Mouse (Mus musculus) kidney, postnatal 36 days (tissue): ENCODE results near the gene Rab11fip4.

Experiments
- DNase-seq, 2 experiments: peaks; one replicate each; pipeline ENCODE4 v3.0.0; 2021 to 2022; ENCODE audit warnings: mixed read lengths in 2 of 2

The Rab11fip4 gene

DNA sequence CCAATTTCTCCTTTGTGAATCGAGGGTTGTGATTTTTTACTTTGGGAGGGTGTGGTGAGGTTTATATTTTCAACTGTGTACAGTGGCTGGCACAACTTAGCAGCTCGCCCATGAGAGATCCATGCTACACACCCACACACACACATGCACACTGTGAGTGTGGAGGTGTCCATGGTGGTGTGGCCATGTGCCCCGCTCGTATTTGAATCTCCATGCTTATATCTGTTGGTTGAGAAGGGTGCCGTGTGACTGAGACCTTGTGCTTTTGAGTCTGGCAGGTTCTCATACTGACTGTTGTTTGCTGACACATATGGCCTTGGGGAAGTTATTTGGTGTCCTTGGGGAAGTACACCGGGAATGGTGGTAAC is 123.7 kb downstream of the Rab11fip4 start:
- DNase-seq = no peak

DNA sequence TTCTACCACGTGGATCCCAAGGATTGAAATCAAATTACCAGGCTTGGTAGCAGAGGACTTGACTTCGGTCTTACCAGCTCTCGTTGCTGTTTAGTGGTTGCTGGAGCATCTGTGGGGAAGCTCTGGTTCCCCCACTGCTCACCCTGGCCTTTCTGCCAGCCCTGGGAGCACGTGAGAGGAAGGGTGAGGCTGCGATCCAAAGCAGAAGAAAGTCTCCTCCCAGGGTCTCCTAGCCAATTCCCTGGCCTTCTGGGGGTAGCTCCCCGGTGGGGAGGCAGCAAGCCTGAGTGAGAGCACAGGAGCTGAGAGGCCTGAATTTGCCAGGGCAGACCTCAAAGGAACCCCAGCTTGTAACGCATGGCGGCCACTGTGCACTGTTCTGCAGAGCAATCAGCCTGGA is 124.3 kb downstream of the Rab11fip4 start:
- DNase-seq = peak in 1 of 2 experiments; percentile 48

DNA sequence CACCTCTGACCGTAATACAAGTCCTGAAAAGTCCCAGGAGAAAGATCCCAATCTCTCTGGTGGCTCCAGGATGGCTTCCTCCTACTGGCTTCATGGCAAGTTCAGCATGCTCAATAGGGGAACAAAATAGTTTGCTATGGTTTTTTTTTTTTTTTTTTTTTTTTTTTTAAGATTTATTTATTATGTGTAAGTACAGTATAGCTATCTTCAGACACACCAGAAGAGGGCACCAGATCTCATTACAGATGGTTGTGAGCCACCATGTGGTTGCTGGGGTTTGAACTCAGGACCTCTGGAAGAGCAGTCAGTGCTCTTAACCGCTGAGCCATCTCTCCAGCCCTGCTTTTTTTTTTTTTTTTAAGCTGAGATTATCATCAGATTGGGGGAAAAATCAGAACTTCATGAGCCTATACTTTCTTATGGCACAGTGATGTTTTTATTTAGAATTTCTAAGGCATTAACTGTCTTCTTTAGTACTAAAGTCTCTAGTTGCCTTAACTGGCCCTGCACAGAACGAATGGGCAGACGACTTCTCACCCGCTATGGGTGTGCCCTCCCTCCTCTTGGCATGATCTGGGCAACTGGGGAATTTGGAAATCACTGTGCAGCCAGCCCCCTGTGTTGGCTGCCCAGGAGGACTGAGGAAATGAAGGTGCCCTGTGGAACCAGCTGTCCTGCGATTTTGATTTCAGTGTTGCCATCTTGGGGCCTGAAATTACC is 124.9 kb downstream of the Rab11fip4 start:
- no peak for DNase-seq

DNA sequence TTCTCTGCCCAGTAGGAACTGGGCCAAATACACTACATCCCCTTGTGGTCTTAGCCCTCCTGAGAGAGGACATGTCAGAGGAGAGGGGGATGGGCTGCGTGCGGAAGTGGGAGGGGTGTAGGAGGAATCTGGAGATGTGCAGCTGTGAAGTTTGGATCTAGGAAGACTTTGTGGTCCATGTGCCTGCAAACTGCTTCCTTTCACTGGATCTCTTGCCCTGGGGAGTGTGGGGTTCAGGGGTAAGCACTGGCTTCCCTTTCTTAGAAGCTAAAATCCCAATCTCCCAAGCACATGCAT is 125.4 kb downstream of the Rab11fip4 start:
- DNase-seq = no peak

DNA sequence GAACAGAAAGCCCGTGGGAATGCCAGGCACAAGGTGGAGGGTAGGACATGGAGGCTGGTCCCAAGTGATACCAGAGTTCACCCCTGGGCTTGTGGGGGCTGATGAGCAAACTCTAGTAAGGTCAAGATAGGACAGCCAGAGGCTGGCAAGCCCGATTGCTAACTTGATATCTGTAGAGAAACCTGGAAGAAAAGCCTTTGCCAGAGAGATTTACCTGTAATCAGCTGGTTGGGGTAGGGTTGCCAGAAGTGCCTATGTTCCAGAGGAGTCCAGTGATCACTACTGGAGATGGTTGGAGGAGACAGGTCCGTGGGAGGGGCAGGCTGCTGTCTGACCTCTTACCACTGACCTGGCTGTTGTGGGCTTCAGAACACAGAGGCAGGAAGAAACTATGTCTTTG is 126.3 kb downstream of the Rab11fip4 start:
- no peak for DNase-seq

DNA sequence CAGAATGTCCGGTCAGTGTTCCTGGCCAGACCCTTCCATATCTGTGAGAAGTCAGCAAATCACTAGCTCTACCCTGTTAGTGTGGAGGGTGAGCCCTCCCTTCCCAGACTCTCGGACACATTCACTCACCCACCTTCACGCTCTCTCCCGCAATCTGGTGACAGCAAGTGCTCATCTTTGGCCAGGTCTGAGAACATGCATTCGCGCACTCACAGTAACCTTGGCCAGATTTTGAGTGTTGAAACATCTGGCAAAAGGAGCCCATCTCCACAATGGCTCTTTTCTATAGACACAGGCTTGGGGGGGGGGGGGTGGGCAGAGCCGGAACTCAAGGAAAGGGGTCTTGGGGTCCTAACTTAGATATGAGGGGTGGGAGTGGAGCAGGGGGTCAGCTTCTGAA is 126.8 kb downstream of the Rab11fip4 start:
- DNase-seq = no peak

DNA sequence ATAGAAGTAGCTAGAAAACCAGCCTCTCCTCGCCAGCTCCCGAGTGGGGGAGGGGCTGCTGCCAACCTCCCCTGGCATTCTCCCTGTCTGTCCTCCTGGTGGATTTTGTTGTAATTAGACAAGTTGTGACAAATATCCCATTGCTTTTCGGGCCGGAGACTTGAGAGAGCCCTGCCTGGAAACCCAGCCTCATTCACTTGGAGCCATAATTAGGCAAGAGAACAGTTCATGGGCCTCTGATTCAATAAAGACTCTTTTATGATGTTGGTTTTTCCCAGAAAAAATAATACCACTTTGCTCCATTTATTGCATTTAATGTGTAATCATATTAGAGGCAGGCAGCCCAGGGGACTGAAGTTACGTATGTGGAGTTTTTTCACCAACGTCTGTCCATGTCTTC is 127.2 kb downstream of the Rab11fip4 start:
- DNase-seq = no peak

DNA sequence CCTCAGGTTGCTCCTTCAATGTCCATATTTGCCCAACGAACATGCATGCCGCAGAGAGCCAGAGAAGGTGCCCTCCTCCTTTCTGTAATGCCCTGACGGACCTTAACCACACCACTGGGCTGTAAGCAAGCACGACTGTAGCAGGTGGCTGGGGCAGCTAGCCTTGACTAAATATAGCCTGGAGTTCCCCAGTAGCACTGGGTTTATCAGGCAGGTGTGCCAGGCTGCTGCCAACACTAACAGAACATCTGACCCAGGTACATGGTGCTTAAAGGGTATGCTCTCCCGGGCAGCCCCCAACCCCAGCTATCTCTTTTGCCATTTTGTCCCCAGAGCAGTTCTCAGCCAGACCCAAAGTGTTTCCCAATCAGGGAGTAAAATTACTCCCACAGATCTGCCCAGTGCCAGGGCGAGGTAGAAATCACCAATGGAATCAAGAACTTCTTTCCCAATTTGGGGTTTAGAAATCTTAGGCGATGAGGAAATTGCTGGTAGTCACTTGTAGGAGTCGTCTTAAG is 127.9 kb downstream of the Rab11fip4 start:
- DNase-seq = no peak

DNA sequence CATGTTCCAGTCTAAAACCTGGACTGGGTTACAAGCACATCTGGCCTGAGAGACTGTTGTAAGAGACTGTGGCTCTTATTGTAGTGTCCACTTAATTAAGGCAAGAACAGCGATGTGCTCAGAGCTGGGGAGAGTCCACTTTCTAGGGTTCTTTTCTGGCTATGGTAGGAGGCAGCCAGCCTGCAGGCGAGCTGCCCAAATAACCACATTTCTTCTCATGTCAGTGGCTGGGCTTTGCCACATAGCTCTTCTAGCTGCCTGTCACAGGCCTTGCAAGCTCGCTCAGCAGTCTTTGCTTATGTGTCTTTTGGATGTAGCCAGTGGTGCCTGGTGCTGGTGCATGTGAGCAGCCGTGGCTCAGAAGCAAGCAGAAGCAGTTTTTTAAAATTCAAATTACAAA is 129.7 kb downstream of the Rab11fip4 start:
- no peak for DNase-seq

DNA sequence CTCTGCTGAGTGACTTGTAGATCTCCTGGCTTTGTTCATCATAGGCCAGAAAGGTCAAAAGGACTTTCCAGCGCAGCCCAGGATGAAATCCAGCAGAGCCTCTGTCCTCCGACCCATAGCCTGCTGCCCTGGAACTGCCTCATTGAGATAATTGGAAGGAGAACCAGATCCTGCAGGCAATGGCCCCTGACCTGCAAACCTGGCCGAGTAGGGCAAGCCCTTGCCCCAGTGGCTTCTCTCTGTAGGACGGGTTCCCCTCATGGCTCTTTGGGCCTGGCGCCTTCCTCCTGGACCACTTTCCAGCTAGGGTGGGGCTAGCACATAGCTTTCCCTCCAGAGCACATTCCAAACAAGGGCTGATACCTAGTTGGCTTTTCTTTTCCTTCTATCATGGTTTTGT is 131.8 kb downstream of the Rab11fip4 start:
- DNase-seq = no peak

DNA sequence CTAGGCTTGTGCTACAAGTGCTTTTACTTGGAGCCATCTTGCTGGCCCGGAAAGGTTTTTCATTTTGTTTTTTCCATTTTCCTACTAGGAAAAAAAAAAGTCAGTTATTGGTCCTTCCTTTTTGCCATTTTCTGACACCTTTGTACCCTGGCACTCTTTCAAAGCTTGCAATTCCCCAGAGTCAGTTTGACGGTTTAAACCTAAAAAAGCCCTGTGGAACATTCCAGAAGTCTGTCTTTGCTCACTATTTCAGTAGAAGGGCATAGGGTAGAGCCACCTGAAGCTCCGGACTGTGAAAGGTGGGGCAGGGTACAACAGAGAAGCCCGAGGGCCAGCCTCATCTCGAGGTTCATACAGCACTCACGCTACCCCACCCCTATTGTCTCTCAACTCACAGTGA is 134.0 kb downstream of the Rab11fip4 start:
- peak; percentile 52 to 70 for DNase-seq

DNA sequence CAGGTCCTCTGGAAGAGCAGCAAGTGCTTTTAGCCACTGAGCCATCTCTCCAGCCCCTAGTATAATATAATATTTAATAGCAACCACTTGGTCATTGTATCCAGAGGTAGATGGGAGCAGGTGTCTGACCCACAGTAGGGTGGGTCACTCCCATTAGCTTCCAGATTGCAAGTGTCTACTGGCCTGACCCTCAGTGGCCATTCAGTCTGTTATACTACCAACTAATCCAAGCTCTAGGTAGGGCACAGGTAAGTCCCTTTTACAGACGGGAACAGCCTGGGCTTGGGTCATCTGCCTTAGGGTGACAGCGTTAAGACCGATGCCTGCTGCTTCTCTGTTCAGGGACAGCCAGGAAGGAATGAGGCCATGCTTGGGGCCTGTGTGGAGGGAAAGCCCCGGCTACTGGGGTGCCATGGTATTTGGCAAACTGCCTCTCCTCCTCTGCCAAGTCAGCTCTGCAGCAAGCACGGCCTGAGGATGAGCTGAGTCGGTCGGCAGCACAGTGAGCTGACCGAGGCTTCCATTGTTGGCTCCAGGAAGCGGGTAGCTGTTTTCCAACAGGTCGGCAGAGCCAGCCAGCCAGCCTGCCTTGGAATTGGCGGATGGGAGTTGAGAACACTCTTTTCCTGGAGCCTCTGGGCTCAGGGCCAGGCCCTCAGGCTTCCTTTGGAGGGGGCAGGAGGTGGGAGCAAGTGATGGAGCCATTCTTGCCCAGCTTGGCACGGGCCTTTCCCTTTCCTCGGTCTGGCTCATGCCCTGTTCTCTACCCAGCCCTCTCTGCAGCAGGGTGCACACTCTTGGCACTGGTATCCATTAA is 138.4 kb downstream of the Rab11fip4 start:
- peak; percentile 83 to 86 for DNase-seq

DNA sequence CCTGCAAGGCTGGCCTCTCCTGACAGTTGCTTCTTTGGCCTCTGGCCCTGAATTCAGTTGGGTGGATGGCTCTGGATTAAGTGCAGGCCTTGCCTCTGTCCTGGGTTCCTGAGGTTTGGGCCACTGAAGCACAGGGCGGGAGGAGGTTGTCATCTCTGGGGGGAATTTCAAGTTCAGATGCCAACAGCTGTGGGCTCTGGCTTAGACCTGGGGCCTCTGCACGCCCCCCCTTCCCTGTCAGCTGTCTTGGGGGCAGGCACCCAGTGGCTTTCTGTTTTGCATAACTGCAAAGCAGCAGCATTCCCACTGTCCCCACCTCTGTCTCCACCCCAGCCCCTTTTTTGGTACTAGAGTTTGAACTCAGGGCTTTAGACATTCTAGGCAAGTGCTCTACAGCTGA is 139.4 kb downstream of the Rab11fip4 start:
- DNase-seq = no peak

DNA sequence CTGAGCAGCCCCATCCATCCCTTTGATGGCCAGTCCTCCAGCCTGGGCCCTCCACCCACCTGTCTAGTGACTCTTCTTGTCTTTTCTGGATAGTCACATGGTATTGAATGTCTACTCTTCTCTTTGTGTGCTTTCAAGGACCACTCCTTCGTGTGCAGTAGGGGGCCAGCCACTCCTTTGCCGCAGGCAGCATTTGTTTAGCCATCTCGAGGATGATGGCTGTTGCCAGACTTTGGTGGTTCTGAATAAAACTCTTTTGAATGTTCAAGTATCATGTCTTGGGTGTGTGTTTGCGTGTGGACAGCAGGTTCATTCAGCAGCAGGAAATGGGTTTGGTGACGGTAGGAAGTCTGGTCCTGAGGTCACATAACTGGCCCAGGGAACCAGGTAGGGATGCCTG is 140.5 kb downstream of the Rab11fip4 start:
- no peak for DNase-seq

DNA sequence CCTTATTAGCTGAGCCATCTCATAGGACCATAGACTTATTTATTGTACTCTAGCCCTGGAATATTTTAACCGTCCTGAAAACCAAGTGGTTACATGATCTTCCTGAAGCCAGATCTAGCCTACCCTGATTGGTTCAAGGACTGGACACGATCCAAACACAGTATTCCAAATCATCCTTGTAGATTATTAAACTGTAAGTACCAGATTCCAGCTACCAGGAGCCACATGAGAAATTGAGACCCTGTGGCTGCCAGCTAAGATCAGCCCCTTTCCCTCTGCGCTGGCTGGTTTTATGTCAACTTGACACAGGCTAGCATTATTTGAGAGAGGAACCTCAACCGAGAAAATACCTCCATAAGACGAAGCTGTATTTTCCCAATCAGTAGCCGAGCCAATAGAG is 142.0 kb downstream of the Rab11fip4 start:
- peak; percentile 44 to 74 for DNase-seq

DNA sequence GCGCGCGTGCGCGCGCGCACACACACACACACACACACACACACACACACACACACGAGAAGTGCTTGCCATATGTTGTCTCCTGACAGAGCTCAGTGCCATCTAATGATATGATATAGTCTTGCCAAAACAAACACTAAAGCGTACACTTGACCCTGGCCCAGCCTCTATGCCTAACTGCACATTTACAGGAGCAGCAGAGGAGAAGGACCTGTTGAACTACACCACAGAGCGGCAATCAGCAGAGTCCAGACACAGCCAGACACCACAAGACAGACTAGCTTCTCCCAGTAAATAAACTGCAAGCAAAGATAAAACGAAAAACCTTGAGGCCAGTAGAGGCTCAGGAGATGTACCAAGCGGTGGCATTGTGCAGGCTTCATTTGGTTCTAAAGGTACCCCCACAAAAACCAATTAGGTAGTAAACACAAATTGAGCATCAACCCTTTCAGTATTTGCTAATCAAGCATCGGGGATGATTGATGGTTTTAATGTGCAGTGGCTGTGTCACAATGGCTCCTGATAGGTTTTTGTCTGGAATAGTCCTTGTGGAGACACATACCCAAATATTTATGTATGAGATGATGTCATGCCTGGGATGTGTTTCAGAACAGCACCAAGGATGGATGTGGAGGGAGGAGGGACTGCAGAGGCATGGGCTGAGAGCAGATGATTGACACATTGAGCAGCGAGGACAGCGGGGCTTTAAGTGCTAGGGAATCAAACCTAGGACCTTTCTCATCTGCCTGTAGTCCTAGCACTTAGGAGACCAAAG is 145.4 kb downstream of the Rab11fip4 start:
- DNase-seq = no peak

DNA sequence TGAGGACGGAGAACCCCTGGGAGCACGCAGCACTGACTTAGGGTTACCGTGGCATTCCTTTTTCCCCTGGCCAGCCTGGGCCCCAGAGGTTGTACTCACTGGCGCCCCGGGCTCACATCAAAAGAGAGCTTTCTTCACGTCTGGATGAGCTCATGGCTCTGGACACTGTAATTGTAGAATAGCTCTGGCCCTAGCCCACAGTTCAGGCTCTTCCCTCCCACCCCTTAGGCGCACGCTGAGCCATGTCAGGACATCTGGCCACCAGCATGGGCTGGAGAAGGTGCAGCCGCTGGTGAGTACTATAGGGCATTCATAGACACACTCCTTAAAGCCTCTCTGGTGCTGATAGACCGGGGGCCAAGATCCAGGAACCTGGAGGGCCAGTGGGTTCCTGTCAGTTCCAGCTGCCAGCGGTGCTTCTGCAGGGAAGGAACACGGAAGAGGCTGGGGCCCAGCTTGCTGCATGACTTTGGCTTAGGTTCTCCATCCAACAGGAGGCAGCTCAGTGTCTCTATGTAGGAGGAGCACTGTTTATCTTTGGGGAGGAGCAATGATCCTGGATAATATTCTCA is 146.2 kb downstream of the Rab11fip4 start:
- DNase-seq = no peak

DNA sequence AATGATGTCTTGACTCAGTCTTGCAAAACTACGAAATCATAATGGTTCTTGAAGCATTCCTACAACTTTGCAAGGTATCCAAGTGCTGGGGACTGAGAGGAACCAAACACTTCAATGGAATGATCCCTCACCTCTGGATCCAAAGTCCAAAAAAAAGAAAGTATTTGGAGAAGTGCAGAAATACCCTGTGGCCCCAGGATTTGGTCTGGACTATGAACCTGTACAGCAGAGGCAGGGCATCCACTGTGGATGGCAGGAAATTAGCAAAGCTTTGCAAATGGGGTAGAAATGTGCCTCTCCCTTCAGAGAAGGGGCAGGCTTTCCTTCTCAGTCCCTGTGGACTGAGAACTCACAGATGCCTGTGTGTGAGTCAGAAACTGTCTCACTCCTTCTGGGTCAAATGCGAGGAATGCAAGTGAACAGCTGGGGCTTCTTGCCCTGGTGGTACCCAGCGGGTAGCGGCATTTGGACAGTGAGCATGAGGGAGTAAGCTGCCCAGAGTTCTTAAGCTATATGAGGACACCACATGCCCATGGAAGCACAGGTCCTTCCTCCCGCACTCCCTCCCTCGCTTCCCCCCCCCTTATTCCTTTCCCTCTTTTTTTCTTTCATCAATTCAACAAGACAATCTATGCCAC is 147.0 kb downstream of the Rab11fip4 start:
- DNase-seq = peak; percentile 53 to 67

DNA sequence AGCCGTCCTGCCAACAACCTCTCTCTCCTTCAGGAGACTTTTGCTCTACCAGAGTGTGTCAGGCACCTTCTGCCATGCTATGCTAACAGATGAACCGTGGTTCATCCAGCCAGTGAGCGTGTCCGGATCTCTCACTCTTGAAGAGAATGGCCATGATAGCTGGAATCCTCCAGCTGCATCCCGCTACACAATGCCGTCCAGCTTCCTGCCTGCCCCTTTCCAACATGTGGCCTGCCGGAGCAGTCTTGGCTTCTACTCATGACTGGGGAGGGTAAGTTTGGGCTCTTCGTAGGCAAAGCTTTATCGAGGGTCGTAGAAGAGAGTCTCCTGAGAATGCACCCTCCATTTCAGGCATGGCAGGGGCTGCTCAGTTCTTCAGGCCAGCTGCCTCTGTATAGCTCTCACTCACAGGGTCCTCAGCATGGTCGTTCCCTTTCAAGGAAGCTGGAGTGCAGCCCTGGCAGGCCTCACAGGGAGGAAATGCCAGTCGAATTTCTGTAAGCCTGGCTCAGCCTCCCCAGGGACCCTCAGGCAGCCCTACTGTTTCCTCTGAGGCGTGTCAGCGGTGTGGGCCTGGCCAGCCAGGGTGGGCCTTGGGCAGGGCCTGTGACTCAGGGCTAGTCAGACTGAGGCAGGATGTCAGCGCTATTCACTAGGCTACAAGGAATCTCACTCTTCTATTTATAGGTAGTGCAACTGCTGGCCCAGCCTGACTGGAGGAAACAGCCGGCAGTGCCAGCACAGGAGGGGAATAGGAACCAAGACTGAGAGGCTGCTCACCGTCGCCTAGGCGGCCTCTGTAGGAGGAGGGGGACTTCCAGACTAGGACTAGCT is 147.9 kb downstream of the Rab11fip4 start:
- peak; percentile 83 to 89 for DNase-seq

DNA sequence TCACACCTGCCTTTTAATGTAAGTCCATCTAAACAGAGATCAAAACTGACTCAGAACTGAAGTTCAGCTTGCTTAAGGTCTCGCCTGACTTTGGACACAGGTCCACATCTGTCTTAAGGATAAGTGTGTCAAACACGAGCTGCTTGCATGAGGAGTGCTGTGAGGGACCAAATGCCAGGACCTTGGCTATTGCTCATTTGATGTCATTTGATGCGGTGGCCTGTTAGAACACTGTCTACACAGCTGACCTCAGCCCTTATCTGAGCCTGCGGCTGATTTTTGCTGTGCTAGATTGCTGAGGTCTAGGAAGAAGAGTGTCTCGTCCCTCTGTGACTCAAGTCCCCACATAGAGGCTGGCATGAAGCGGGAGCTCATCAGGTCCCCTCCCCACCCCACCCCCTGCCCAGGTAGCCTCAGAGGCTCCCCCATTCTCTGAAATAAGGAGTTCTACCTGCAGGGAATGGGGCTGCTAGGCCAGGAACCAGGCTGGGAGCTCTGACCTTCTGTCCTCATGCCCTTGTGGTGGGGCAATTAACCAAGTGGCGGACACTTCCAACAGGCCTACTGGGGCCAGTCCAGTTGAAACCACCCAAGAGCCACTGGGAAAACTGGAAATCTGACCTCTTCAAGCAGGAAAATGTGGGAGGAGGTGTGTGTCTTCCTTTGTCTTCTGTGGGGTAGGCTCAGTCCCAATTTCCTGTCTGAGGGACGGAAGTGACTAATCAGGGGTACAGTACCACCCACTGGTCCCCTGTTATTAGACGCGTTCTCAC is 149.9 kb downstream of the Rab11fip4 start:
- DNase-seq = peak; percentile 64 to 71

DNA sequence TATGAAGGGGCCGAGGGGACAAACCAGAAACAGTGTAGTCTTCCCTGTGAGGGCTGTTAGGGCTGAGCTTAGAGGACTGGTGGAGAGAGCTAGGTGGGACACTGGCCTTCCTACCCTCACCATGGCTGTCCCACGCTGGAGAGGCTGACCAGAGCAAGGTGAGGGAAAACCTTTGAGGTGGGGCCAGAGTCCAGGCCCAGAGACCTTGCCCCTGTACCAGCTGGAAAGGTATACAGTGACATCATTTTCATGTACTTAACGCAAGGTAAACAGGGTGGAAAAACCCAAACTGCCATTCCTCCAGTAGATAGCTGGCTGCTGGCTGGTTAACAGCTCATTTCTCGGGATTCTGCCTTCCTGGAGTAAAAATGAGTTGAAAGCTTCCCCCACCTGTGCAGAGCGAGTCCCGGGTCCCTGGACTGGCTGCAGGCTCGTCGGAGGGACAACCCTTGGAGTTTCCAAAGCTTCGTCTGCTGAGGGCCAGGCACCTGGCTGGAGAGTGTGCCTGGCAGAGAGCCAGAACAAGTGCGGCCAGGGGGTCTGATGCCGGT is 155.6 kb downstream of the Rab11fip4 start:
- DNase-seq = peak; percentile 24 to 50
